Mouse (Mus musculus): ENCODE data around the gene Arsb.

The Arsb gene

GRCm38 (mm10) chr13:93989736-93990611 lies 218.5 kb downstream of the Arsb start:
- DNase-seq, result no peak

GRCm38 (mm10) chr13:93990841-93991240 lies 219.4 kb downstream of the Arsb start:
- no peak for DNase-seq

- no peak for DNase-seq
Observed at GRCm38 (mm10) chr13:93992342-93992882, 221.0 kb downstream of the Arsb start.
